Mouse (Mus musculus) limb, embryonic 14.5 days (tissue): ENCODE measurements at regions not wholly inside any gene's neighbourhood (a gene's known extent, or its start where the extent isn't known, plus 50 kb on each side); places are given as distances from the start of the nearest gene placed in this dataset.
A peak's percentile ranks its signal among the peaks of the same experiment; 100 is the strongest.

ENCODE experiments used
- ATAC-seq: fragments of 200-750 bp; cut with Nextera tagmentation; 2 replicates; pipeline ENCODE4 v1.8.0; 2017; ENCODE audit warnings: low read depth, moderate number of reproducible peaks, moderate TSS enrichment; ENCODE audit not compliant: low FRiP score
- DNase-seq: peaks from one replicate; pipeline ENCODE4 v3.0.0-alpha.2; 2015; ENCODE audit warnings: low spot score
- H3K27ac ChIP-seq: fragments of 300-500 bp; sonication (generic); replicated peaks from 2 replicates; pipeline ENCODE4 v1.5.1; 2014; ENCODE audit warnings: low read depth, mild to moderate bottlenecking, low read length, moderate library complexity, mixed read lengths
- H3K27me3 ChIP-seq: fragments of 300-500 bp; sonication (generic); 2 replicates; pipeline ENCODE4 v1.6.1; 2014; ENCODE audit warnings: low read length, mixed read lengths; ENCODE audit not compliant: control insufficient read depth, insufficient read depth
- H3K36me3 ChIP-seq: fragments of 300-500 bp; sonication (generic); 2 replicates; pipeline ENCODE4 v1.6.1; 2014; ENCODE audit warnings: mild to moderate bottlenecking, low read length, moderate library complexity, mixed read lengths; ENCODE audit not compliant: control insufficient read depth, insufficient read depth
- H3K4me1 ChIP-seq: fragments of 300-500 bp; sonication (generic); 2 replicates; pipeline ENCODE4 v1.6.1; 2014; ENCODE audit warnings: antibody characterized with exemption, low read length, mixed read lengths; ENCODE audit not compliant: control insufficient read depth, insufficient read depth
- H3K4me2 ChIP-seq: fragments of 300-500 bp; sonication (generic); replicated peaks from 2 replicates; pipeline ENCODE4 v1.6.1; 2014; ENCODE audit warnings: low read depth, mild to moderate bottlenecking, low read length, moderate library complexity; ENCODE audit not compliant: severe bottlenecking
- H3K4me3 ChIP-seq: fragments of 300-500 bp; sonication (generic); replicated peaks from 2 replicates; pipeline ENCODE4 v1.5.1; 2014; ENCODE audit warnings: low read length
- H3K9ac ChIP-seq: fragments of 300-500 bp; sonication (generic); 2 replicates; pipeline ENCODE4 v1.6.1; 2014; ENCODE audit warnings: mild to moderate bottlenecking, low read depth, low read length, moderate library complexity; ENCODE audit not compliant: severe bottlenecking
- H3K9me3 ChIP-seq: fragments of 300-500 bp; sonication (generic); 2 replicates; pipeline ENCODE4 v1.6.1; 2016; ENCODE audit warnings: low read length; ENCODE audit not compliant: control insufficient read depth
- POLR2A ChIP-seq: fragments of 200-500 bp; IDR thresholded peaks from 2 replicates; pipeline ENCODE4 v1.8.0; 2012; ENCODE audit warnings: inconsistent platforms, mild to moderate bottlenecking, moderate library complexity, borderline replicate concordance; ENCODE audit not compliant: insufficient read depth, insufficient read length; ENCODE audit errors: extremely low read depth
- WGBS: fragments of 180-500 bp; shearing (Covaris S2); extraction: QIAGEN DNeasy Blood & Tissue Kit; methylation state at CpG from one replicate; pipeline ENCODE4 v1.1.7; 2014; 5-methylcytosine and 5-hydroxymethylcytosine counted together

DNA sequence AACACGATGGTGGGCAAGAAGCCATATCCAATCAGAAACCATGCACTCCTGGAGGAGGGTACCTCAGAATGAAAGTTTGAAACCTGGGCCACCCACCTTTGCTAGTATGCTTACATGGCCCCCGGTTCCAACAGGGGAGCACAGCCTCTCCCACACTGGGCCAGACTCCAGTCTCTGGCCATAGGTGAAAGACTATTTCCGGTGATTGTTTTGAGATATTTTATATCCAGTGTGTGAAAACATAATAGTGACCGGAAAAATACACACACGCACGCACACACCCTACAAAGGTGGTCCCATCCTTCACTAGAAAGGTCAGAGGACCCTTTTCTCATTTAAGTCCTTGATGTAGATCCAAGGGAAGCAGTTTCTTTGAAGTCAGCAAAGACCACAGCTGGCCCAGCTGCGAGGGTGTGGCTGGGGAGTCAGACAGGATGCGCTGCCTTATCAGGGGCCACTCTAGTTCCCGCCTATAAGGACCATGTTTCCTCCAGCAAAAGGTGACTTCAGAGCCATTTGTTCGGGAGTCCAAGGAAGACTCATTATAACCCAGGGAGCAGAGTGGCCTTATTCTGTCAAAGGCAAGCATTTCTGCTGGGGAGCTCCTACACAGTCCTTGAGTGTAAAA lies 206.0 kb downstream of the Zfp36l1 start:
- H3K9me3 ChIP-seq: no peaks in the 10 kb centered on the region
- H3K27ac ChIP-seq: peak overlapping the region; percentile 72
- WGBS: 70% methylated on average over 10 of the region's 10 CpGs
- DNase-seq (no peak), ATAC-seq (no peak)
- no peak overlapping the region for H3K4me2 ChIP-seq
- H3K4me1 ChIP-seq: peaks cover 50% of the 10 kb centered on the region
- H3K4me3 ChIP-seq: no peak overlapping the region
- no peak overlapping the region for H3K9ac ChIP-seq
- no peaks in the 10 kb centered on the region for H3K36me3 ChIP-seq
- H3K27me3 ChIP-seq: no peaks in the 10 kb centered on the region
- no peak for TF ChIP-seq POLR2A

DNA sequence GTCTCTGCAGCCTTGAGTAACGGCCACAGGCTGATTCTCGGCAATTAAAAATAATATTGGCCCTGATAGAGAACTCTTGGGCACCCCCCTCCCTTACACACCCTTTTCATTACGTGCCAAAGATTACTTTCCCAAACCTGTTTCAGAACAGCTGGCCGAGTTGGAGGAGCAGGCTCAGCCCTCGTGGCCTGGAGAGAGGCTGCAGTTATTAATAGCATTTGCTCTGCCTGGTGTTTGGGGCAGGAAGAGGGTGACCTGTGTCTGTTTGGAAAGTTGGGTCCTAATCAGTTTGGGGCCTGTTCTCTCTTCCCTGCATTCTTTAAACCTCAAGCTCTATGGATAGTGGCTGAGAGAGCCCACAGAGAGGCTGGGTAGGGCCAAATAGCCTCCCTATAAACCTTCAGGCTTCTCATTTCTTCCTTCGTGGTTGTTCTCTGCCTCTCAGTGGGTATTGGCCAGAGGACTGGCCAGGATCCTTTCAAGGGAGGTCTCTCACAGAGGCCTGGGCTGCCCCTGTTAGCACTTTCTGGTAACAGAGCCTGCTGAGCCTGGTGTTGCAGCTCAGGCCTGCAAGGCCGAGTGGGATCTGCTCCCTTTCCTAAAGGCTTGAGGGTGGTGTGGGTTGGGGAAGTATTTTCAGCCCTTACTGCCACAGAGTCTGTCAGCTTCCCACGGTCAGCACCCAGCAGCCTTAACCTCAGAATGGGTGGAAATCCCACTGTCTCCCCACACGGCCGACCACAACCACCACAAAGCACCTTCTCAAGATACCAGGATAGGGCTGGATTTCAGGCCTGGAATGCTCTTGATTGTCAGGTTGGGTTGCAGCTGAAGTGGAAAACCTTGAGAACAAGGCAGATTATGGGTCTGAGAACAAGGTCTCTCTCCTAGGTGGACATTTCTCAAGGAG lies 206.7 kb downstream of the Zfp36l1 start:
- 32% methylated on average over 10 of the region's 10 CpGs for WGBS
- peak; percentile 84 for ATAC-seq
- no peak for TF ChIP-seq POLR2A
- Histone ChIP-seq H3K9ac (no peak overlapping the region), H3K27me3 (no peaks in the 10 kb centered on the region), H3K4me3 (no peak overlapping the region), H3K27ac (peak overlapping the region; percentile 72), H3K4me1 (peaks cover 42% of the 10 kb centered on the region), H3K9me3 (no peaks in the 10 kb centered on the region), H3K4me2 (no peak overlapping the region), H3K36me3 (no peaks in the 10 kb centered on the region)
- peak; percentile 81 for DNase-seq

DNA sequence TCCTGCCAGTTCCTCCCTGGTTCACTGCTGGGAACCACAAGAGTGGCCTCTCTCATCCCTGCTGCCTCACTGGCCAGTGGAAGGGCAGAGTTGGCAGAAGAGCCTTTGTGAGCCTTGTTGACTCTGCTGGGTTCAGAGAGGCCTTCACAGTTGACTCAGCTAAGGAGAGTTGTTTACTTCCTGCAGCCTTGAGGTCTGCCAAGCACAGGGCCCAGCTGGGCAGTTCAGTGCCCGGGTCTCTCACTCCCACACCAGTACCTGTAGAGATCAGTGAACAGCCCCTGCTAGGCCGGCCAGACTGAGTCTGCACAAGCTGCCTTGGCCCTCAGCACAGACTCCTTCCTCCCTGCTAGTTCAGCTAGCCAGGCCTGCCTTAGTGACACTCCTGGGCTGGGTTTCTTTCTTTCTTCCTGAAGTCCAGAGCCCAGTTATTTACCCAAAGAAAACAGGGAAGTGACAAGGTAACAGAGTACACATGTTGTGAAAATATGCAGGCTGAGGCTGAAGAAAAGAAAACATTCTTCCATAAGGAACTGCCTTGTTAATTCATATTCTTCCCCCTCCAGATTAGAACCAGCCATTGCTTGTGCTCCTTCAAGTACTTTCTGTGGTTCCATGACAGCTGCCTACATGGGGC lies 207.8 kb downstream of the Zfp36l1 start:
- no peaks in the 10 kb centered on the region for H3K27me3 ChIP-seq
- peaks cover 39% of the 10 kb centered on the region for H3K4me1 ChIP-seq
- H3K27ac ChIP-seq: peak overlapping the region; percentile 72
- no peaks in the 10 kb centered on the region for H3K36me3 ChIP-seq
- no peaks in the 10 kb centered on the region for H3K9me3 ChIP-seq
- H3K9ac ChIP-seq: no peak overlapping the region
- no peak for TF ChIP-seq POLR2A
- H3K4me3 ChIP-seq: no peak overlapping the region
- 38% methylated on average over 2 of the region's 2 CpGs for WGBS
- ATAC-seq (no peak), DNase-seq (no peak)
- H3K4me2 ChIP-seq: no peak overlapping the region

DNA sequence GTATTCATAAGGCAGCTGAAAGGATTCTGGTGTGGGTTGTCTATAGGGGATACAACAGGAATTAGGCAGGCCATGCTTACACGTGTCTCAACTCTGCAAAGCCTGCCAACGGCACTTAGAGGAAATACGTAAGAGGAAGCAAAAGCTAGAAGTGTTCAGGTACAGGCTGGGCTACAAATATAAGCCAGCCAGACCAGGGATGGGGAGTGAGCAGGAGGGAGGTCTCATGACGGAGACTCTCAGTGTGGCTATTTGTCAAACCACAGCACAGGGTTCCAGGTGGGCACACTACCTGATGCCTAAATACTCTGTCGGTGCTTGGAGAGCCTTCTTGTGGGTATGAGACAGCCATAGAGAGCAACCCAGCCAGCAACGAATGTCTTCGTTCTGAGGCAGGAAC lies 210.1 kb downstream of the Zfp36l1 start:
- Histone ChIP-seq H3K27me3 (no peaks in the 10 kb centered on the region), H3K36me3 (no peaks in the 10 kb centered on the region), H3K4me2 (no peak overlapping the region), H3K9ac (no peak overlapping the region), H3K9me3 (no peaks in the 10 kb centered on the region), H3K27ac (peak overlapping the region; percentile 64; the same call in 1 of the 2 replicates), H3K4me3 (no peak overlapping the region), H3K4me1 (peaks cover 43% of the 10 kb centered on the region)
- TF ChIP-seq POLR2A: no peak
- ATAC-seq: no peak
- DNase-seq: no peak
- 65% methylated on average over 7 of the region's 7 CpGs for WGBS

DNA sequence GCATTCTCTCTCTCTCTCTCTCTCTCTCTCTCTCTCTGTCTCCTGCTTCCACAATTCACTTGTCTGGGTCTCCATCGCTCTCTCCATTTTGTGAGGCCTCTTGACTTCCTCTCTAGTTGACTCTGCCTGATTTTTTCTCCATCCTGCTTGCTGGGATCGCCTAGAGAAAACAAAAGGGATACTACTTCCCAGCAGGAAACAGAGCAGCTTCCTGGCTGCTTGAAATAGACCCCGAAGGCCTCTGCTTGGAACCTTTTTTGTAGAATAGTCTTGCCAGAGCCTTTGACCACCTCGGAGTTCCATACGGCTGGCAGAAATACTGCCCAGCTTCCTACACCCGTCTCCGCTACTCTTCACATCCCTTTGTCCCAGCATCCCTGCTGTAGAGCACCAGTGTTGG lies 210.7 kb downstream of the Zfp36l1 start:
- Histone ChIP-seq H3K27ac (peak overlapping the region; percentile 64), H3K4me2 (no peak overlapping the region), H3K9ac (no peak overlapping the region), H3K9me3 (no peaks in the 10 kb centered on the region), H3K27me3 (no peaks in the 10 kb centered on the region), H3K4me3 (no peak overlapping the region), H3K4me1 (peaks cover 39% of the 10 kb centered on the region), H3K36me3 (no peaks in the 10 kb centered on the region)
- 63% methylated on average over 7 of the region's 7 CpGs for WGBS
- DNase-seq: no peak
- TF ChIP-seq POLR2A: no peak
- no peak for ATAC-seq
